Mouse (Mus musculus) T-cell, adult 2 months (primary cell): ENCODE measurements around the gene Bpifa2.
"Not testable (repeated sequence)": the region's sequence is repeated elsewhere in the genome, so short reads cannot be mapped to it uniquely, and the experiment has no call there.

ENCODE experiments used
- DNase-seq: peaks from one replicate; pipeline ENCODE4 v3.0.0; 2022; ENCODE audit warnings: low spot score

Gene Bpifa2

DNA sequence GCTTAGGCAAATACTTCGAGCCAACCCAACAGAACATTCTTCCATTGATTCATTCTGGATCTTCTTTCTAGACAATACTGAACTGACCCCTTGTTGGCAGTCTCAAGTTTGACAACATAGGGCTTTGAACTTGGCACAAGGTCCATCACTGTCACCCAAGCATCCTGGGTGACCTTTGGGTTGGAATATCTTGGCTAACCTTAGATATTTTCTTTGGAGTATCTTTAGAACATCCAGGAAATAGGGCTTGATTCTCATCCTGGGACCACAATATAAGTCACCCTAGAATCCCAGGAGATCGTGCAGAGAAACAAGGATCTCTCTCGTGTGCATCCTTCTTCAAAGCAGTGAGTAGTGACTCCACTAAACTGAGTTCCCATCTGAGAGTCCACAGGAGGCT, at the start of gene Bpifa2:
TSS of gene Bpifa2 (plus strand) at position 301 of the 400 bp plus-strand sequence.
- DNase-seq: no peak

DNA sequence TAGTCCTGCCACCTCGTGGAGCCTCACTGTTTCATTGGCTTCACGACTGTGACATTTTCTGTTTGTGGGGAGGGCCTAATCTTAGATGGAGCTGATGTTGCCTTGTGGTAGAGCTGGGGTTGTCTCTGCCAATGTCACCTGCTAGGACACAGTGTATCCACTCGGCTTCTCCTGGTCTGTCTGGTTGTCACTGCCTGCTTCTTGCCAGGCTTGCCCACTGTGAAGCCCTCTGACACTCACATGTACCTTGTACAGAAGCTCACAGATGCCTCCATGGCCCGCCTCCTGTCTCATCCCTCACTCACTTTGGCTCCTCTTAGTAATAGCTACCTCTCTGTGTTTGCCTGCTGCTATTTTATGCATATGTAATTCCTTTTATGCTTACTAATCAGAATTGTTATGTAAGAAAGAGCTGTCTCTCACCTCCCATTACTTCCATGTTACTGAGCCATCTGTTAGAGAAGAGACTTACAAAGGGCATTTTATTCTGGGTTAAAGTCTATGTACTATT, 45.2 kb upstream of the Bpifa2 start:
- no peak for DNase-seq

DNA sequence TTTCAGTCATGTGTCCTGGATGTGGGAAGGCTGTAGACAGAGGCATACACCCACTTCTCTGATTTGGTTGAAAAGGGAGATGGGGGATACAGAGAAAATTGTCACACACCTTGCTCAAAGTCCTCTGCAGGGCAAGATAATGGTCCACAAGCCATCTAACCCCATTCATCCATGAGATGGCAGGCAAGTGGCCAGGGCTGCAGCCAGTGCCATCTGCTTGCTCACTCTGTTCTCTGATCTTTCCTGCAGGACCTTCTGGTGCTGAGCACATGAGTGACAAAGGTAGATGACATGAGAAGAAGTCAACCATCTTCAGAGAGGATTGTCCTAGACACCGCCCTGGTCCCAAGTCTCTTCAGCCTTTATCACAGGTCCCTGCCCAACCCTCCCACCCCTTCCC, 44.7 kb upstream of the Bpifa2 start:
- DNase-seq: no peak

DNA sequence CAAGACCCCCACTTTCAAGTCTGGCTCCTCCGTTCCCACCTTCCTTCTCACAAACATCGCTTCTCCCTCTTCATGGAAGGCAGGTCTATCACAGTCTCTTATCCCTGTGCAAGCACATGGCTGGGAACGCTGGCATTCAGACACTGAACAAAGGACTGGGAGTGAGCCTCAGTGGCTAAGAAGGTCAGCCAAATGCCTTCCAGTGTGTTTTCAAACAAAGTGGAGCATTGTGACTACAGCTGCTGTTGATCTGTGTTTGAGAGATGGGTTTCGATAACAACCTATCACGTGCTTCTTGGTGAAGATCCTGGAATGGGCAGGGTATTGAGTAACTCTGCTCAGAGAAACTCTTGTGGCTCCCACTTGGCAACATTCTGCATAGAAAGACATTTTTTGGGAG, 37.8 kb upstream of the Bpifa2 start:
- no peak for DNase-seq

DNA sequence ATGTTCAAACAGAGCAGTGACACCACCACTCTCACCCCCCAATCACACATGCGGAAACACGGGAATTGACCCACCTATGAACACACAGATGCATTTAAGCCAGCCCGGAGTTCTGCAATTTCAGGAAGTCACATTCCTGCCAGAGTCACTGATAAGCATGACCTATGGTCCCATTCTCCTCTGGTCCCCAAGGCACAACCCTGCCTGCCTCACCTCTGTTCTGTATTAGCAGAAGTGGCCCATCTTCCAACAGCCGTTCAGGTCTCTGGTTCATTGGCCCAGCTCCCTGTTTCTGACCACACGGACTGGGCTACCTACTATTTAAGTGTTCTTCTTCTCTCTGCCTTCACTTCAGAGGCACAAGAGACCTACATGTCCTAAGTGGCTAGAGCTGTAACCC, 33.5 kb upstream of the Bpifa2 start, which contains the start of gene Bpifa6:
TSS of gene Bpifa6 (plus strand) at position 364 of the 400 bp plus-strand sequence.
- DNase-seq: no peak

DNA sequence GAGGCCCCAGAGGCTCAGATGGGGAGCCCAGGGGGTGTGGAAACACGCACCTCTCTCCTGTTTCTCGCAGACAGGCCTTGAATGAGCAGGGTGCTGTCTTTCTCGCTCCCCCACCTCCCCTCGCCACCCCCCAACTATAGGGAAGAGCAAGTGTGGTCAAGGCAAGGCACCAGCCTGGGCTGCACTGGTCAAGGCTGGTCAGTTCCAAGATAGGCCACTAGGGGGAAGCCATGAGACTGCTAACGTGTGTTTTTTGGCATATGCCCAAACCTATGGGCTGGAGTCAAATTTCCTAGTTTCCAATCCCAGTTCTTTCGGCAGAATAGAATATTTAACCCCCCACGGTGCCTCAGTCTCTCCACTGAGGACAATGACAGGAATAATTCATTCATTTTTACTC, 12.3 kb upstream of the Bpifa2 start:
- DNase-seq: peak; percentile 14

DNA sequence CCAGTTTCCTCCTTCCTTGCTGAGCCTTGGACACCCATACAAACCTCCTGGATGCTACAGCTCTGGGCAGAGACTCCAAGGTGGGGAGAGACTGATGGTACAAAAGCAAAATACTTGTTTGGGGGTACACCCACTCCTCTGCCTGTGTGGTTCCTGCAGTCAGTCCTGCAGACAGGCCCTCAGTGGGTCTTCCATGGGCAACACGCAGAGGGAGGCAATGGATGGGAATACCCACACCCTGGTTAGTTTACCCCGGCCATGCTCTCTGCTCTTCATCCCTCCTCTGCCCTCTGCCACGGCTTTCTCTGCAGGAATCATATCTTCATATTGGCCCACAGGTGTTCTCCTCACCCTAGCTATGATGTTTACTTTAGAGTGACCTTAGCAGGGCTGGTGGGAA, 7.6 kb upstream of the Bpifa2 start:
- DNase-seq: no peak

DNA sequence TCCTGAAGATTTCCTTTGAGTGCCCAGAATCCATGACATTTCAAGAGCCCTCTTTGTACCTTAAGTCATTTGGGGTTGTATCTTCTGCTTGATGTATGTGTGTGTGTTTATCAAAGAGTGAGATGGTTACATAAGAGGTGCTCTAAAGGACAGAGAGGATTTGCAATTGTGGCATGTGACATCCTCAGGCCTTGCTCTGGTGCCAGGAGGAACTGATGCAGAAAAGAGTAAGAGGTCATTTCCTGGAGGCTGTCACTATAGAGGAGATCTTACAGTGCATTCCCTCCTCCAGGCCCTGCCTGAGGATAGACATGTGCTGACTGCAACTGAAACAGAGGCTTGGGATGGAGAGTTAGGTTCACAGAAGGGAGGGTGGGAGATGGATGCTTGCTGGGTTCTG, 7.0 kb upstream of the Bpifa2 start:
- DNase-seq: no peak

DNA sequence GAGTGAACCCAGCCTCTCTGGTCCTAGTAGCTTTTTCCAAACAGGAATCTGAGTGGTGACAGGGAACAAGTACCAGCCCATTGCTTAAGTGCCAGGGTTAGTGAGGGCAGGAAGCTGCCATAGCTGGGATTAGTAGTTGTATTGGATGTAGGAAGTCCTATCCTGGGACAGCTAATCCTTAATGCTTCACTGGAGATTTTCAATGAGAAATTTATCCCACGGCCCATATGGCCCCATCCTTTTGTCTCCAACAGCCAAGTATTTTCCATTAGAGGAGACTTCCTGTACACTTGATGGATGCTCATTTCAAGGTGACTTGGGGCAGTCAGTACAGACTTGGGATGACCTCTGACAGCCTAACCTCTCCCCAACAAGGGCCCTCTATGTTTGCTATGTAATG, 3.6 kb upstream of the Bpifa2 start:
- no peak for DNase-seq

DNA sequence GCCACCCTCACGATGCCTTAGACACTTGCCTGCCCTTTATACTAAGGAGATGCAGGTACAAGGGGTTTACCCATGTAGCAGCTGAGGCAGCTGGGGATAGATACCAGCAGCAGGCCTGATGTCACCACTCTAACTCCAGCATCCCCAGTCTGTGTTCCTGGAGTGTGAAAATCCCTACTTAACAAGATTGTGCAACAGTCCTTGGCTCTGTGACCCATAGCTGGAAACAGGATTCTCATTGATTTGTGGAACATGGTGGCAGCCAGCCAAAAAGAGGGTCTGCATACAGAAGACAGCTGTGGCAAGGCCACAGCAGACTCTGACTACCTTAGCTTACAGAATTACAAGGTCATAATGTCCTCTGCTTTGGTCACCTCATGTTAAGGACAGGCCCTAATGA, 3.0 kb upstream of the Bpifa2 start:
- DNase-seq: no peak

DNA sequence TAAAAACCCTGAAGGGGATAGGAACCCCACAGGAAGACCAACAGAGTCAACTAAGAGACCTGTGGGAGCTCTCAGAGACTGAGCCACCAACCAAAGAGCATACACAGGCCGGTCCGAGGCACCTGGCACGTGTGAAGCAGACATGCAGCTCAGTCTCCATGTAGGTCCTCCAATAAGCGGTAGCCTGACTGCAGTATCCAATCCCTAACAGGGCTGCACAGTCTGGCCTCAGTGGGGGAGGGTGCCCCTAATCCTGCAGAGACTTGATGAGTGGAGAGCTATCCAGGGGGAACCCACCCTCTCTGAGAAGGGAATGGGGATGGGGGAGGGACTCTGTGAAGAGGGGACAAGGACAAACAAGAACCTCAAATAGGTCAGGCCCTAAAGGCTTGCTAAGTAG, 2.3 kb upstream of the Bpifa2 start:
- no peak for DNase-seq

DNA sequence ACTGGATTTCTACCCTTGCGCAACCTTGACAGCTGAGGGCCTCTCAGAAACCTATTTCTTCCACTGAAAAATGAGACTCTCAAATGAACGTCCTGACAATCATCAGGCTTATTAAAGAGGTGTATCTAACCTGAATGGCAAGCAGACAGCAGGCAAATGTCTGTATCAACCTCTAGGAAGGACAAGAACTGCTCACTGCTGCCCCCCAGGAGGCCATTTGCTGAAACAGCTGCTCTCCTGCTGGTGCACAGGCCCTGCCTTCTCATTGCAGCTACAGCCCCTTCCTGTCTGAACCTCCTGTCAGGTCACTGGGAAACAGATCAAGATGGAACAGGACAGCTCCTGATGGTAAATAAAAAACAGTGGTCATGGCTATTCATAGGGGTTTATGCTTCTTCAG, 1.7 kb upstream of the Bpifa2 start:
- no peak for DNase-seq

DNA sequence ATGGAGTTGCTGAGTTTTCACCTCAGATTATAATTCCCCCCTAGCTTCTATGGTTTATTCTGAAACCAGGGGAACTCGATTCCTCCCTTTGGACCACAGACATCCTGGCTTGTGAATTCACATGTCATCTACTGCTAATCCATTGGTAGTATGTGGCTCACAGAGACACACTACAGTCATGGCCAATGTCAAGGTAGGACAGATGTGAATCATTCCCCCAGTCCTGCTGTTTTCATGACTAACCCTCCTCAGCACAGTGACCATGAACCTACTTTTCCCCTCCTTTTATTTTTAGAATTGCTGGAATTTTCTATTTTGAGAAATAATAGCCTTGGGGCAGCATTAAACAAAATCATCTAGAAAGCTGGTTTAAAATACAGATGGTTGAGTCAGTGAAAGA, 684 bp upstream of the Bpifa2 start:
- no peak for DNase-seq

DNA sequence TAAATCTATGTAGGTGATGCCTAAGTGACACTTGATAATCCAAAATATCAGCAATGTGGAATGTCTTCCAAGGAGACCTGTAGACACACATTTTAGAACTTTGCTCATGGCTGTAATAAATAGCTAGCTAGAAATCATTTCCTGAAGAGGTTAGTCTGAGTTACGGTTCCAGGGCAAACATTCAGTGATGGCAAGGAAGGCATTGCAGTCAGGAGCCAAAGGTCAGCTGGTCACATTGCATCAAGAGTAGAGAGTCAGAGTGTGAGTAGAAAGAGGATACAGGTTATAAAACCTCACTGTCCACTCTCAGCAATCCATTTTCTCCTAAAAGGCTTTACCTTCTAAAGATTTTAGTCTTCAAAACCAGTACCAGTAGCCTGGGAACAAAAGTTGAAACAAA, 9.9 kb downstream of the Bpifa2 start:
- DNase-seq: no peak

DNA sequence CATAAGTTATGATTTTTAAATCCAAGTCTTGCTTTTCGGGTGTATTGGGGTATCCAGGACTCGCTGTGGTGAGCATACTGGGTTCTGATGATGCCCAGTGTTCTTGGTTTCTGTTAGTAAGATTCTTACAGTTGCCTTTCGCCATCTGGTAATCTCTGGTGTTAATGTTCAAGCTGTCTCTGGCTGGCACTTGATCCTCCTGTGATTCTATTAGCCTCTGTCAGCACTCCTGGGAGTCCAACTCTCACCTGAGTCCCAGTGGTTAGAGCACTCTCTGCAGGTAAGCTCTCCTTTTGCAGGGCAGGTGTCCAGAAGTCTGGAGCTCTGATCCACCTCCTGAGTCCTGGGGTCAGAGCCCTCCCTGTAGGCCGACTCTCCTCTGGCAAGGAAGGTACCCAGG, 16.6 kb downstream of the Bpifa2 start:
- DNase-seq: not testable (repeated sequence)

DNA sequence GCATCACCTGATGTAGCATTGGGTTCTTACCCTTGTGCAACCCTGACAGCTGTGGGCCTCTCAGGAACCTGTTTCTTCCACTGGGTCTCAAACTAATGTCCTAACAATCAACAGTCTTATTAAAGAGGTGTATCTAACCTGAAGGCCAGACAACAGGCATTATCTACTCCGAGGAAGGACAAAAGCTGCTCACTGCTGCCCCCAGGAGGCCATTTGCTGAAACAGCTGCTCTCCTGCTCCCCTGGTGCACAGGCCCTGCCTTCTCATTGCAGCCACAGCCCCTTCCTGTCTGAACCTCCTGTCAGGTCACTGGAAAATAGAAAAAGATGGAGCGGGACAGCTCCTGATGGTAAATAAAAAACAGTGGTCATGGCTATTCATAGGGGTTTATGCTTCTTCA, 30.9 kb downstream of the Bpifa2 start:
- no peak for DNase-seq

DNA sequence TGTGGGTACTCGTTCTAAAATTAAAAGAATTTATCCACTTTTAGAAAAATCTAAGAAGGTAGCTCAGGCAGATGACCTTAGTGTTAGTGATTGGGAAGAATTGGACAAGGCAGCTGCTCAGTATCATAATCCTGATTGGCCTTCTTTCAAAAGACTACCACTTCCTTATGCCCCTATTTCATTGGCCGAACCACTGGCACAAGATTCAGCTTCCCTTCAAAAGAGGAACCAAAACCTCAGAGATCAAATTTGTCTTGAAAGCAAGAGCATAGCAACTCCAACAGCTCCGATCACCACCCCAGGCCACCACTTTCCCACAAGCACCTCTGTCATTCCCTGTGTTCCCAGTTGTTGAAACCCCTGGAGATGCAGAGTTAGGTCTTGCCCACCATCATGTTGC, 36.7 kb downstream of the Bpifa2 start:
- DNase-seq: no peak

DNA sequence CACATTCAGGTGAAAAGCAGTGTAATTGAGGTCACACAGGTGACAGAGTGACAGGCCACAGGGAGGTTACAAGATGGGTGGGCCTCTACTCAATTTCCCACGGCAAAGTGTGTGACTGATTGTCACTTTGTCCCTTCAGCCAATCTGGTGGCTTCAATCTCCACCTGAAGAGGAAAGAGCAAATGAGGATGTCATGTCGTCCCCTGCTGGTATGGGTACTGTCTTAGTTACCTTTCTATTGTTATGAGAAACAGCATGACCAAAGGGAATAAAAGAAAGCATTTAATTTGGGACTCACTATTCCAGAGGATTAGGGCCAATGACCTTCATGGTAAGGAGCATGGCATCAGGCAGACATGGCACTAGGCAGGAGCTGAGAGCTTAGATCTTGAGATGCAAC, 50.6 kb downstream of the Bpifa2 start:
- no peak for DNase-seq
